Mouse (Mus musculus) spleen, postnatal 36 days (tissue): Measurements from ENCODE around the gene Cyp3a13.
A peak's percentile ranks its signal among the peaks of the same experiment; 100 is the strongest.
"Not testable (repeated sequence)": the region's sequence is repeated elsewhere in the genome, so short reads cannot be mapped to it uniquely, and the experiment has no call there.

ENCODE experiments used
- DNase-seq, 2 experiments: peaks; one replicate each; pipeline ENCODE4 v3.0.0; 2022; ENCODE audit warnings: low spot score in 2 of 2, mixed read lengths in 1 of 2

The Cyp3a13 gene

GRCm38 (mm10) chr5:137921532-137921931 is at the start of gene Cyp3a13:
Gene Cyp3a13 (minus strand): TSS chr5:137921619.
- no peak for DNase-seq

GRCm38 (mm10) chr5:137966492-137966891 is 45.1 kb upstream of the Cyp3a13 start:
- DNase-seq = no peak

GRCm38 (mm10) chr5:137962945-137963344 is 41.5 kb upstream of the Cyp3a13 start, which contains the start of gene Gjc3:
Gene Gjc3 (minus strand): TSS chr5:137963098.
- DNase-seq = no peak

GRCm38 (mm10) chr5:137956404-137956803 is 35.0 kb upstream of the Cyp3a13 start:
- DNase-seq = no peak

- DNase-seq = no peak
Observed at GRCm38 (mm10) chr5:137951218-137951617, 29.8 kb upstream of the Cyp3a13 start.

- DNase-seq = no peak
Observed at GRCm38 (mm10) chr5:137947303-137947702, 25.9 kb upstream of the Cyp3a13 start.

GRCm38 (mm10) chr5:137943133-137943532 is 21.7 kb upstream of the Cyp3a13 start:
- DNase-seq = no peak

- DNase-seq = no peak
Observed at GRCm38 (mm10) chr5:137940948-137941347, 19.5 kb upstream of the Cyp3a13 start.

- no peak for DNase-seq
Observed at GRCm38 (mm10) chr5:137937238-137937637, 15.8 kb upstream of the Cyp3a13 start.

GRCm38 (mm10) chr5:137936486-137936885 is 15.1 kb upstream of the Cyp3a13 start:
- no peak for DNase-seq

- DNase-seq = not testable (repeated sequence)
Observed at GRCm38 (mm10) chr5:137933934-137934333, 12.5 kb upstream of the Cyp3a13 start.

GRCm38 (mm10) chr5:137928439-137928838 is 7.0 kb upstream of the Cyp3a13 start:
- DNase-seq = no peak

GRCm38 (mm10) chr5:137922171-137922570 is 752 bp upstream of the Cyp3a13 start:
- no peak for DNase-seq

GRCm38 (mm10) chr5:137915550-137915949 is 5.9 kb downstream of the Cyp3a13 start:
- DNase-seq = no peak

GRCm38 (mm10) chr5:137914508-137914907 is 6.9 kb downstream of the Cyp3a13 start:
- DNase-seq = no peak

- DNase-seq = no peak
Observed at GRCm38 (mm10) chr5:137909564-137910262, 11.7 kb downstream of the Cyp3a13 start.

GRCm38 (mm10) chr5:137897812-137898211 is 23.6 kb downstream of the Cyp3a13 start:
- DNase-seq = no peak

GRCm38 (mm10) chr5:137892954-137893353 is 28.5 kb downstream of the Cyp3a13 start:
- no peak for DNase-seq

- DNase-seq = no peak
Observed at GRCm38 (mm10) chr5:137887666-137888065, 33.8 kb downstream of the Cyp3a13 start.

- peak; percentile 12 to 17 for DNase-seq
Observed at GRCm38 (mm10) chr5:137885894-137886293, 35.5 kb downstream of the Cyp3a13 start.

- DNase-seq = no peak
Observed at GRCm38 (mm10) chr5:137883345-137883744, 38.1 kb downstream of the Cyp3a13 start.

GRCm38 (mm10) chr5:137882922-137883321 is 38.5 kb downstream of the Cyp3a13 start:
- no peak for DNase-seq

GRCm38 (mm10) chr5:137877860-137878259 is 43.6 kb downstream of the Cyp3a13 start:
- DNase-seq = peak in 1 of 2 experiments; percentile 29

- no peak for DNase-seq
Observed at GRCm38 (mm10) chr5:137875054-137875453, 46.4 kb downstream of the Cyp3a13 start.
